Mouse (Mus musculus): ENCODE data around the gene Sfrp4.
"Not testable (repeated sequence)": the region's sequence is repeated elsewhere in the genome, so short reads cannot be mapped to it uniquely, and the experiment has no call there.

The Sfrp4 gene

GRCm38 (mm10) chr13:19622573-19623227, at the start of gene Sfrp4:
Gene Sfrp4, plus strand, starts transcription at chr13:19623104.
- peak in 1 of 2 experiments; percentile 43 for DNase-seq (ENCODE audit: low spot score in 2 of 2)

- DNase-seq (ENCODE audit: low spot score in 2 of 2), result not testable (repeated sequence)
These were observed 48.2 kb upstream of the Sfrp4 start for GRCm38 (mm10) chr13:19574723-19575122.

GRCm38 (mm10) chr13:19575947-19576346, 47.0 kb upstream of the Sfrp4 start:
- no peak for DNase-seq (ENCODE audit: low spot score in 2 of 2)

- no peak for DNase-seq (ENCODE audit: low spot score in 2 of 2)
These were observed 31.7 kb upstream of the Sfrp4 start for GRCm38 (mm10) chr13:19590996-19591759.

GRCm38 (mm10) chr13:19595141-19595540, 27.8 kb upstream of the Sfrp4 start:
- DNase-seq (ENCODE audit: low spot score in 2 of 2), result no peak

- no peak for DNase-seq (ENCODE audit: low spot score in 2 of 2)
These were observed 23.7 kb upstream of the Sfrp4 start for GRCm38 (mm10) chr13:19599242-19599641.

GRCm38 (mm10) chr13:19602531-19602930, 20.4 kb upstream of the Sfrp4 start:
- no peak for DNase-seq (ENCODE audit: low spot score in 2 of 2)

GRCm38 (mm10) chr13:19603719-19604118, 19.2 kb upstream of the Sfrp4 start:
- DNase-seq (ENCODE audit: low spot score in 2 of 2), result no peak

- DNase-seq (ENCODE audit: low spot score in 2 of 2), result no peak
These were observed 18.0 kb upstream of the Sfrp4 start for GRCm38 (mm10) chr13:19604916-19605315.

- no peak for DNase-seq (ENCODE audit: low spot score in 2 of 2)
These were observed 14.8 kb upstream of the Sfrp4 start for GRCm38 (mm10) chr13:19608120-19608519.

GRCm38 (mm10) chr13:19612348-19612747, 10.6 kb upstream of the Sfrp4 start:
- DNase-seq (ENCODE audit: low spot score in 2 of 2), result no peak

- no peak for DNase-seq (ENCODE audit: low spot score in 2 of 2)
These were observed 9.9 kb upstream of the Sfrp4 start for GRCm38 (mm10) chr13:19612963-19613362.

GRCm38 (mm10) chr13:19613426-19613825, 9.5 kb upstream of the Sfrp4 start:
- DNase-seq (ENCODE audit: low spot score in 2 of 2), result no peak

- no peak for DNase-seq (ENCODE audit: low spot score in 2 of 2)
These were observed 8.6 kb upstream of the Sfrp4 start for GRCm38 (mm10) chr13:19614311-19614710.

- DNase-seq (ENCODE audit: low spot score in 2 of 2), result no peak
These were observed 4.8 kb upstream of the Sfrp4 start for GRCm38 (mm10) chr13:19618081-19618480.

- no peak for DNase-seq (ENCODE audit: low spot score in 2 of 2)
These were observed 4.1 kb upstream of the Sfrp4 start for GRCm38 (mm10) chr13:19618841-19619215.

- DNase-seq (ENCODE audit: low spot score in 2 of 2), result peak; percentile 41 to 73
These were observed 3.5 kb upstream of the Sfrp4 start, which contains the start of gene Epdr1 for GRCm38 (mm10) chr13:19619216-19619927. Gene Epdr1, minus strand, starts transcription at chr13:19619927.

GRCm38 (mm10) chr13:19623228-19623905, 463 bp downstream of the Sfrp4 start:
- DNase-seq (ENCODE audit: low spot score in 2 of 2), result no peak

GRCm38 (mm10) chr13:19624632-19625320, 1.9 kb downstream of the Sfrp4 start:
- DNase-seq (ENCODE audit: low spot score in 2 of 2), result no peak

- no peak for DNase-seq (ENCODE audit: low spot score in 2 of 2)
These were observed 3.6 kb downstream of the Sfrp4 start for GRCm38 (mm10) chr13:19626473-19626872.

Measured in frontal cortex, postnatal 10 days (tissue).